Mouse (Mus musculus) cerebellum, adult 2 months (tissue): ENCODE results near the gene Prickle3. TPM values are rescaled to one million over a fixed set of nuclear protein-coding genes. Genes with fewer than 3 reads are reported as not detected.

Source experiments
- DNase-seq, 2 experiments: peaks; one replicate each; pipeline ENCODE4 v3.0.0; 2021
- H3K27ac ChIP-seq: fragments of 200-500 bp; 2 replicates; pipeline ENCODE4 v1.5.1; 2012; ENCODE audit warnings: low read length, control low read depth, inconsistent platforms; ENCODE audit not compliant: insufficient read depth
- H3K27me3 ChIP-seq: fragments of 200-500 bp; 2 replicates; pipeline ENCODE4 v1.6.1; 2012; ENCODE audit warnings: inconsistent platforms, mild to moderate bottlenecking, low read length, moderate library complexity; ENCODE audit not compliant: control insufficient read depth, insufficient read depth
- H3K4me1 ChIP-seq: fragments of 200-500 bp; 2 replicates; pipeline ENCODE4 v1.6.1; 2011; ENCODE audit warnings: low read length; ENCODE audit not compliant: control insufficient read depth, insufficient read depth
- H3K4me3 ChIP-seq: fragments of 200-500 bp; replicated peaks from 2 replicates; pipeline ENCODE3; 2011; ENCODE audit warnings: mild to moderate bottlenecking, low read depth, low read length, control low read depth; ENCODE audit not compliant: insufficient read depth
- CTCF ChIP-seq: fragments of 200-500 bp; IDR thresholded peaks from 2 replicates; pipeline ENCODE4 v1.5.1; 2011; ENCODE audit warnings: low read depth, mild to moderate bottlenecking, control low read depth, low read length, moderate library complexity, borderline replicate concordance; ENCODE audit not compliant: insufficient read depth
- POLR2A ChIP-seq: fragments of 200-500 bp; IDR thresholded peaks from 2 replicates; pipeline ENCODE4 v1.6.1; 2011; ENCODE audit warnings: low read length, control low read depth, borderline replicate concordance; ENCODE audit not compliant: insufficient read depth
- WGBS: fragments of 180-500 bp; shearing (Covaris S2); methylation state at CpG from one replicate; pipeline ENCODE4 v1.1.7; 2018; 5-methylcytosine and 5-hydroxymethylcytosine counted together
- polyA plus RNA-seq: library from polyadenylated mRNA; depleted of rRNA; stranded (reverse); fragments of >200 nt; gene quantifications from 2 replicates; pipeline ENCODE4 v1.2.3, GENCODE M21; 2012

Gene Prickle3
- polyA plus RNA-seq, 1 experiment = 1.7 TPM

- WGBS = 40% methylated on average over 28 of the region's 28 CpGs
- TF ChIP-seq POLR2A (no peak), CTCF (no peak)
Measured at GRCm38 (mm10) chrX:7674284-7675000, 17.4 kb downstream of the Prickle3 start.

GRCm38 (mm10) chrX:7675001-7675380 lies 17.9 kb downstream of the Prickle3 start:
- H3K27me3 ChIP-seq = no peaks in the 10 kb centered on the region
- 22% methylated on average over 10 of the region's 10 CpGs for WGBS
- no peak overlapping the region for H3K27ac ChIP-seq
- H3K4me1 ChIP-seq = peaks cover 3% of the 10 kb centered on the region; the same call in 1 of the 2 replicates
- peak overlapping the region; percentile 46 for H3K4me3 ChIP-seq
- peak in 1 of 2 experiments; percentile 23 for DNase-seq
- no peak for TF ChIP-seq POLR2A
- no peak for TF ChIP-seq CTCF

More at GRCm38 (mm10) chrX:7674284-7675000, 17.4 kb downstream of the Prickle3 start:
- Histone ChIP-seq H3K4me1 (peaks cover 3% of the 10 kb centered on the region; the same call in 1 of the 2 replicates), H3K27me3 (no peaks in the 10 kb centered on the region), H3K27ac (no peak overlapping the region), H3K4me3 (peak overlapping the region; percentile 46)
- no peak for DNase-seq

GRCm38 (mm10) chrX:7678986-7679385 lies 21.9 kb downstream of the Prickle3 start:
- Histone ChIP-seq H3K4me1 (peaks cover 8% of the 10 kb centered on the region), H3K27me3 (no peaks in the 10 kb centered on the region), H3K27ac (no peak overlapping the region), H3K4me3 (no peak overlapping the region)
- 44% methylated on average over 3 of the region's 3 CpGs for WGBS
- no peak for DNase-seq
- TF ChIP-seq POLR2A (no peak), CTCF (no peak)

DNA sequence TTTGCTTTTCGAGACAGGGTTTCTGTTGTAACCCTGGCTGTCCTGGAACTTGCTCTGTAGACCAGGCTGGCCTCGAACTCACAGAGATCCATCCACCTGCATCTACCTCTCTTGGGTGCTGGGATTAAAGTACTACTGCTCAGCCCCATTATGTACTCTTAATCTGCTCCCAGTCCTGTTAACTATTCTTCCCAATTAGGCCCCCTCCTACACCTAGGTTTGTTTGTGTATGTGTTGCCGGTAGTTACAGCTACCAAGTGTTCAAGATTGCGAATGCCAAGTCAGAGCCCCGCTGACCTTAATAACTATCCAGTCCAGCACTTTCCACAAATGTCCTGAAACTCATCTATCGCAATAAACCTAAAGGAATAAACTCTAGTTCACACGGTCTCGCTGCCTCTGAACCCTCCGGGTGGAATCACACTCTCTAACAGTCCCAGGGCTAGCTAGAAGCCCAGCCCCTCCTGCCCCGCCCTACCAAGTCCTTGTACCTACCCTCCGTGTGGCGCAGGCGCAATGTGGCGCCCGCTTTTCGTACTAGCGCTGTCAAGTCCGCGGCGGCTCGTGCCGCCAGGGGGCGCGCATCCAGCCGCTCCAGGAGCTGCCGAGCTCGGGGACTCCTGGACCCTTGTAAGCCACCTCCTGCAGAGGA lies 22.5 kb downstream of the Prickle3 start:
- no peak for TF ChIP-seq POLR2A
- TF ChIP-seq CTCF = peak; percentile 57; the same call in 1 of the 2 replicates
- peak overlapping the region; percentile 53 for H3K4me3 ChIP-seq
- no peaks in the 10 kb centered on the region for H3K27me3 ChIP-seq
- 13% methylated on average over 27 of the region's 27 CpGs for WGBS
- peaks cover 6% of the 10 kb centered on the region for H3K4me1 ChIP-seq
- peak; percentile 88 to 90 for DNase-seq
- no peak overlapping the region for H3K27ac ChIP-seq

DNA sequence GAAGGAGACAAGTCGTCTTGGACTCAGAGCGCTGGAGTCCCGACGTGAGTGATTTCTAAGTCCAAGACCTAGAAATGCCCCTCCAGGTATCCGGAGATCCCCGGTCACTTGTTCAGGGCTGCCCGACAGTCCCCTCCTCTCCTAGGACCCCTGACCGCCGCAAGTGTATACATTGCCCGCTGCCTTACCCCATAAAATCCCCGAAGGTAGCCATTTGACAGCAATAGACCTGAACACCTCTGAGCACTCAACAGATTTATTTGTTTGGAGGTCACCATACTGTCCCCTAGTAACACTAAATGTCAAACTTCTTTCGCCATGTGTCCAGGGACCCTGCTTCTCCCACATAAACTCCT lies 23.0 kb downstream of the Prickle3 start:
- Histone ChIP-seq H3K4me3 (peak overlapping the region; percentile 47), H3K4me1 (peaks cover 5% of the 10 kb centered on the region; the same call in 1 of the 2 replicates), H3K27me3 (no peaks in the 10 kb centered on the region), H3K27ac (no peak overlapping the region)
- WGBS = 15% methylated on average over 12 of the region's 12 CpGs
- no peak for TF ChIP-seq CTCF
- TF ChIP-seq POLR2A = no peak
- no peak for DNase-seq

DNA sequence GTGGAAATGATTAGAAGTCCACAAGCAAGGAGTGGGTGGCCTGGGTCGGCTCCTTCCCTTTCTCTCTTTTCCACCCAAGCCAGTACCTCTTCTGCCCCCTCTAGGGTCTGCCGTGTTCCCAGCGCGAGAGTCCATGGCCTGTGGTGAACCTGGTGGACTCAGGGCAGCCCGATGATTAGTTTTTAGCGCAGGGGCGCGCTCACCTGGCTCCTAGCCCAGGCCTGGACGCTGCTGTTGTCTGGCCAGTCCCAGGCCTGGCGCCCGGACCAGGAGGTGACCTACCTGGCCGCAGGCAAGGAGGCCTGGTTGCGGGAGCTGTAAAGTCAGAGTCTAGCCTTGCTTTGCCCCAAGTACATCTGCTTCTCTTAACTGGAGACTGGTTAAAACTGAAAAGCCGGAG lies 23.8 kb downstream of the Prickle3 start, which contains the start of gene Magix:
Magix (minus strand) TSS at position 388 of the 400 bp plus-strand sequence.
- 10% methylated on average over 14 of the region's 14 CpGs for WGBS
- no peak for TF ChIP-seq POLR2A
- no peak for TF ChIP-seq CTCF
- Histone ChIP-seq H3K27me3 (no peaks in the 10 kb centered on the region), H3K27ac (peak within 1 kb of the TSS; percentile 19), H3K4me1 (peaks cover 5% of the 10 kb centered on the region; the same call in 1 of the 2 replicates), H3K4me3 (peak within 1 kb of the TSS; percentile 47)
- DNase-seq = peak; percentile 62 to 68

- H3K27me3 ChIP-seq = no peaks in the 10 kb centered on the region
- peak; percentile 24 to 63 for DNase-seq
- TF ChIP-seq CTCF (no peak), POLR2A (no peak)
- no peak overlapping the region; the same call in 1 of the 2 replicates for H3K27ac ChIP-seq
- WGBS = 28% methylated on average over 2 of the region's 2 CpGs
- H3K4me1 ChIP-seq = peaks cover 5% of the 10 kb centered on the region
- no peak overlapping the region for H3K4me3 ChIP-seq
Measured at GRCm38 (mm10) chrX:7688321-7688720, 31.3 kb downstream of the Prickle3 start.

GRCm38 (mm10) chrX:7690486-7690885 lies 33.4 kb downstream of the Prickle3 start:
- DNase-seq = no peak
- Histone ChIP-seq H3K27me3 (no peaks in the 10 kb centered on the region), H3K4me1 (peaks cover 5% of the 10 kb centered on the region), H3K27ac (no peak overlapping the region), H3K4me3 (no peak overlapping the region)
- WGBS = 79% methylated on average over 3 of the region's 3 CpGs
- TF ChIP-seq POLR2A = no peak
- no peak for TF ChIP-seq CTCF
